Mouse (Mus musculus): ENCODE measurements around the gene Msrb1.
"Not testable (repeated sequence)": the region's sequence is repeated elsewhere in the genome, so short reads cannot be mapped to it uniquely, and the experiment has no call there.

The Msrb1 gene

GRCm38 (mm10) chr17:24719494-24720222, 16.8 kb upstream of the Msrb1 start:
- DNase-seq (ENCODE audit: low spot score in 2 of 2), result peak; percentile 100

- not testable (repeated sequence) for DNase-seq (ENCODE audit: low spot score in 2 of 2)
Observed at GRCm38 (mm10) chr17:24720616-24721015, 15.8 kb upstream of the Msrb1 start.

- not testable (repeated sequence) for DNase-seq (ENCODE audit: low spot score in 2 of 2)
Observed at GRCm38 (mm10) chr17:24721383-24721955, 15.0 kb upstream of the Msrb1 start.

GRCm38 (mm10) chr17:24722220-24722924, 14.1 kb upstream of the Msrb1 start:
- DNase-seq (ENCODE audit: low spot score in 2 of 2), result no peak

- no peak for DNase-seq (ENCODE audit: low spot score in 2 of 2)
Observed at GRCm38 (mm10) chr17:24723122-24723880, 13.1 kb upstream of the Msrb1 start.

GRCm38 (mm10) chr17:24723881-24724180, 12.6 kb upstream of the Msrb1 start:
- no peak for DNase-seq (ENCODE audit: low spot score in 2 of 2)

GRCm38 (mm10) chr17:24724184-24724583, 12.3 kb upstream of the Msrb1 start, which contains the start of gene Ndufb10:
Gene Ndufb10, minus strand, starts transcription at chr17:24724478.
- peak; percentile 96 to 98 for DNase-seq (ENCODE audit: low spot score in 2 of 2)

GRCm38 (mm10) chr17:24725637-24726390, 10.6 kb upstream of the Msrb1 start:
- no peak for DNase-seq (ENCODE audit: low spot score in 2 of 2)

- no peak for DNase-seq (ENCODE audit: low spot score in 2 of 2)
Observed at GRCm38 (mm10) chr17:24727618-24728017, 8.8 kb upstream of the Msrb1 start, which contains the start of gene Rpl3l. Gene Rpl3l, plus strand, starts transcription at chr17:24727820.

- no peak for DNase-seq (ENCODE audit: low spot score in 2 of 2)
Observed at GRCm38 (mm10) chr17:24728184-24728583, 8.3 kb upstream of the Msrb1 start.

- DNase-seq (ENCODE audit: low spot score in 2 of 2), result no peak
Observed at GRCm38 (mm10) chr17:24729067-24729466, 7.4 kb upstream of the Msrb1 start.

GRCm38 (mm10) chr17:24730787-24731186, 5.7 kb upstream of the Msrb1 start:
- no peak for DNase-seq (ENCODE audit: low spot score in 2 of 2)

GRCm38 (mm10) chr17:24732233-24732935, 4.1 kb upstream of the Msrb1 start:
- no peak for DNase-seq (ENCODE audit: low spot score in 2 of 2)

GRCm38 (mm10) chr17:24733434-24734050, 2.9 kb upstream of the Msrb1 start:
- DNase-seq (ENCODE audit: low spot score in 2 of 2), result no peak

- no peak for DNase-seq (ENCODE audit: low spot score in 2 of 2)
Observed at GRCm38 (mm10) chr17:24734513-24734912, 1.9 kb upstream of the Msrb1 start.

- DNase-seq (ENCODE audit: low spot score in 2 of 2), result no peak
Observed at GRCm38 (mm10) chr17:24735446-24735845, 996 bp upstream of the Msrb1 start.

GRCm38 (mm10) chr17:24737135-24737810, 831 bp downstream of the Msrb1 start:
- no peak for DNase-seq (ENCODE audit: low spot score in 2 of 2)

- no peak for DNase-seq (ENCODE audit: low spot score in 2 of 2)
Observed at GRCm38 (mm10) chr17:24738238-24738637, 1.8 kb downstream of the Msrb1 start.

- DNase-seq (ENCODE audit: low spot score in 2 of 2), result no peak
Observed at GRCm38 (mm10) chr17:24739926-24740325, 3.5 kb downstream of the Msrb1 start.

GRCm38 (mm10) chr17:24742307-24742706, 5.9 kb downstream of the Msrb1 start:
- DNase-seq (ENCODE audit: low spot score in 2 of 2), result no peak

Data from right cerebral cortex, postnatal 10 days (tissue).